Mouse (Mus musculus) kidney, embryonic 15.5 days (tissue): ENCODE results near the gene Mpped2. TPM values are rescaled to one million over a fixed set of nuclear protein-coding genes. Genes with fewer than 3 reads are reported as not detected.

Experiments used
- ATAC-seq: fragments of 200-750 bp; cut with Nextera tagmentation; replicated peaks from 2 replicates; pipeline ENCODE4 v1.8.0; 2017; ENCODE audit warnings: moderate TSS enrichment; ENCODE audit not compliant: low FRiP score
- H3K27ac ChIP-seq: fragments of 300-500 bp; sonication (generic); 2 replicates; pipeline ENCODE4 v1.5.1; 2015; ENCODE audit warnings: mild to moderate bottlenecking, inconsistent platforms
- H3K27me3 ChIP-seq: fragments of 300-500 bp; sonication (generic); 2 replicates; pipeline ENCODE4 v1.6.1; 2015; ENCODE audit warnings: inconsistent platforms
- H3K36me3 ChIP-seq: fragments of 300-500 bp; sonication (generic); 2 replicates; pipeline ENCODE4 v1.6.1; 2015; ENCODE audit warnings: inconsistent platforms
- H3K4me1 ChIP-seq: fragments of 300-500 bp; sonication (generic); 2 replicates; pipeline ENCODE4 v1.6.1; 2015; ENCODE audit warnings: inconsistent platforms
- H3K4me2 ChIP-seq: fragments of 300-500 bp; sonication (generic); 2 replicates; pipeline ENCODE4 v1.6.1; 2015; ENCODE audit warnings: moderate library complexity, mild to moderate bottlenecking, inconsistent platforms
- H3K4me3 ChIP-seq: fragments of 300-500 bp; sonication (generic); replicated peaks from 2 replicates; pipeline ENCODE4 v1.5.1; 2015; ENCODE audit warnings: mild to moderate bottlenecking, inconsistent platforms
- H3K9ac ChIP-seq: fragments of 300-500 bp; sonication (generic); 2 replicates; pipeline ENCODE4 v1.6.1; 2015; ENCODE audit warnings: mild to moderate bottlenecking, inconsistent platforms
- H3K9me3 ChIP-seq: fragments of 300-500 bp; sonication (generic); replicated peaks from 2 replicates; pipeline ENCODE4 v1.6.1; 2016; ENCODE audit warnings: inconsistent platforms
- WGBS: fragments of 180-500 bp; shearing (Covaris S2); methylation state at CpG from one replicate; pipeline ENCODE4 v1.1.7; 2015; ENCODE audit warnings: mixed read lengths; 5-methylcytosine and 5-hydroxymethylcytosine counted together
- polyA plus RNA-seq: library from polyadenylated mRNA; unstranded; fragments of >200 nt; fragmentation: Nextera tagmentation; extraction: Ambion mirVana; gene quantifications from 2 replicates; pipeline ENCODE4 v1.2.1, GENCODE M21; 2015

The Mpped2 gene
- polyA plus RNA-seq, 1 experiment from 2014 or later, result 29.5 TPM

DNA sequence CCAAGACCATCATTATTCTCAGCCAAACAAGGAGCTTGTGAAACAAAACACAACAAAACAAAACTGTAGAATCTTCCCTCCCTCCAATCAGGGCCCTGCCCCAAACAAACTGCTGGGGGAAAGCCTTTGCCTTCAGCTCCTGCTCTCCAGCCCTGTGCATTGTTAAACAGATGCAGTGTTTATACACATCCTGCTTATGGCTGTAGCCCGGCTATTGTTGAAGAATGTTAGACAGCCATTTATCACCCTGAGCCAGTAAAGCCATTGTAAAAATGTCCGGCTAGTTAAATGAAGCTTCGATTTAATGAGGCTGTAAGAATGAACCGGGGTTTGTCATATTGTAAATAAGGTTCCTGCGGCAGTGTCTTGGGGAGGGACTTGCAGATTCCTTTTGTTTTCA lies 129.5 kb downstream of the Mpped2 start:
- H3K9ac ChIP-seq, result no peak overlapping the region
- H3K36me3 ChIP-seq, result no peaks in the 10 kb centered on the region
- WGBS, result 7% methylated on average over 5 of the region's 5 CpGs
- H3K4me3 ChIP-seq, result no peak overlapping the region
- no peaks in the 10 kb centered on the region for H3K27me3 ChIP-seq
- H3K9me3 ChIP-seq, result no peaks in the 10 kb centered on the region
- no peak overlapping the region for H3K4me2 ChIP-seq
- ATAC-seq, result peak; percentile 88
- peaks cover 25% of the 10 kb centered on the region for H3K4me1 ChIP-seq
- peak overlapping the region; percentile 69 for H3K27ac ChIP-seq

DNA sequence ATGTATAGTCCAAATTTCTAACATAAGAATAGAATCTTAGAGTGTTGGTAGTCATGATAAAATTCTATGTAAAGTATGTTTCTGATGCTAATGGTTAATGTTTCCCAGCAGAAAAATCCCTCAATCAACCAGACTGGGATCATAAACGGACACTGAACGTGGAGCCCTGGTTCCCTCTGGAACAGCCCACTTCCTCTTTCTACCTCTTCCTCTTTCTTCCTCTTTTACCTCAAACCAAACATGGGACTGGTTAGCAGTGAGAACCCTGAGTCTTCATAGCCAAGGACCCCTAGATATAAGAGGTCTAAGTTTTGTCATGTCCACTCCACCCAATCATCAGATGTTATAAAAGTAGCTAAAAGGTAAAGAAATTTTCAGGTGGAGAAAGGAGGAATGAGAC lies 132.4 kb downstream of the Mpped2 start:
- Histone ChIP-seq H3K27me3 (no peaks in the 10 kb centered on the region), H3K36me3 (no peaks in the 10 kb centered on the region), H3K9ac (no peak overlapping the region), H3K27ac (no peak overlapping the region), H3K9me3 (no peaks in the 10 kb centered on the region), H3K4me3 (no peak overlapping the region), H3K4me2 (no peak overlapping the region), H3K4me1 (peaks cover 45% of the 10 kb centered on the region)
- WGBS, result 55% methylated on average over 2 of the region's 2 CpGs
- no peak for ATAC-seq

DNA sequence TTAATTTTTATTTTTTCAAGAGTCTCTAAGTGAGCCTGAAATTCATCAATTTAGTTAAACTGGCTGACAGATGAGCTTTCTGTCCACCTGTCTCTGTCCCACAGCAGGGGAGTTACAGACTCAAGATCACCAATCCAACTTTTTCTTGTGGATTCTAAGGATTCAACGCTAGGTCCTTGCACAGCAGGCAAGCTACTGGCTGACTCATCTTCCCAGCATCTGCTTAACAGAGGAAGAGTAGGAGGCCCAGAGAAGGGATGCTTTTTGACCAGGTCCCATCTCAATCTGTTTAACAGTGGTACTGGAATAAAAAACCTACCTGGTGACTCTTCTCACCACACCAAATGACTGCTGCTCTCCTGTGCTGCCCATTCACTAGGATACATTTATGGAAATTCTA lies 133.0 kb downstream of the Mpped2 start:
- H3K4me3 ChIP-seq, result no peak overlapping the region
- H3K27ac ChIP-seq, result no peak overlapping the region
- H3K9ac ChIP-seq, result no peak overlapping the region
- H3K36me3 ChIP-seq, result no peaks in the 10 kb centered on the region
- WGBS, result 89% methylated on average over 1 of the region's 1 CpGs
- H3K4me2 ChIP-seq, result no peak overlapping the region
- ATAC-seq, result no peak
- H3K4me1 ChIP-seq, result peaks cover 44% of the 10 kb centered on the region
- H3K9me3 ChIP-seq, result no peaks in the 10 kb centered on the region
- 0 out of 2 replicates have a peak, but pooled peaks cover 3% of the 10 kb centered on the region for H3K27me3 ChIP-seq

DNA sequence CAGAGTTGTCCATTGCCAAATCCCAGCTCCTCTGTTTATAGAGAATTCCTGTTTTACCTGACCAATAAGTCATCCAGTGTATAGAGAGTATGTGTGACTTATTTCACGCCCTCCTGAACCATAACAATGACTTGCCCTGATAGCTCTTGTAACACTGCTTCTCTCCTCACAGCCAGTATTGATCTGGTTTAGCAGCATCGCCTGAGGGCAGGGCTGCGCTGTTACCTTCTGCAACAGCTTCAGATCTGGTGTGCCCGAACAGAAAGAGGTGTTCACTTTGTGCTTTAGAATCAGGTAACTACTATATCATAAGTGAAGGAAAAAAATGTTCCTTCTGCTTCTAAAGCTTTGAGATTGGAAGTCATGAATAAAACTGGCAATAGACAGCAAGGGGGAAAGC lies 133.7 kb downstream of the Mpped2 start:
- no peaks in the 10 kb centered on the region for H3K9me3 ChIP-seq
- no peak for ATAC-seq
- 0 out of 2 replicates have a peak, but pooled peaks cover 3% of the 10 kb centered on the region for H3K27me3 ChIP-seq
- H3K4me2 ChIP-seq, result no peak overlapping the region
- peaks cover 36% of the 10 kb centered on the region for H3K4me1 ChIP-seq
- H3K36me3 ChIP-seq, result no peaks in the 10 kb centered on the region
- H3K9ac ChIP-seq, result no peak overlapping the region
- WGBS, result 85% methylated on average over 4 of the region's 4 CpGs
- H3K4me3 ChIP-seq, result no peak overlapping the region
- H3K27ac ChIP-seq, result no peak overlapping the region

DNA sequence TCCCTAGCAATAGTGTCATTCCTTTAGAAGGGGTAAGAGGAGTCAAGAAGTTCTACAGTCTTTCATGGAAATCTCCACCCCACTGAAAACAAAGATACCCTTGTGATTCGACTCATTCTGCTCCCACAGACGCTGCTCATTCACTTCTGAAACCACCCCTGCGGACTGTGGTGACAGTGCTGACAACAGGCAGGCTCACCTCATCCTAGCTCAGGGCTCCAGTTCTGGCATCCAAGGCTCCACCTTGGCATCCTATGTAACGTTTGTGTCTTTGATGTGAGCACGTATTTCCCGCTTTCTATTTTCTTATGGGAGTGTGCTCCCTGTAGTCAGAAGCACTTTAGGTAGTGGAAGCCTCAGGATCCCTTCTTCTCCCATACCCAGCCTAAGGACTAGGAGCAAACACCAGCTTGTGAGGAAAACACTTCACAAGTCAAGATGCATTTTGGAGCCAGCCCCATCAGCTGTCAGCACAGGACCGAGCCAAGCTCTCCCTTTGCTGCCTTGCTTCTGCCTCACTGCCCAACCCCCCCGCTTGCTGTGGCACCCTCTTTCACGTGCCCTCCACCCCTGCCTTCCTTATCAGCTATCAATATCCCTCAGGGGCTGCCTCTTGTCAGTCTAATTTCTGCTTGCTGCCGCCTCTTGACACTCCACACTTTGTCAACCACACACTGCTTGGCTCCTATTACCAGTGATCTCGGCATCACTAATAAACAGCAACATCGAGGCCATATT lies 135.7 kb downstream of the Mpped2 start:
- Histone ChIP-seq H3K36me3 (no peaks in the 10 kb centered on the region), H3K9ac (no peak overlapping the region), H3K4me1 (peaks cover 20% of the 10 kb centered on the region), H3K9me3 (no peaks in the 10 kb centered on the region), H3K4me3 (no peak overlapping the region), H3K4me2 (no peak overlapping the region), H3K27ac (no peak overlapping the region), H3K27me3 (0 out of 2 replicates have a peak, but pooled peaks cover 3% of the 10 kb centered on the region)
- 39% methylated on average over 12 of the region's 12 CpGs for WGBS
- peak; percentile 50 for ATAC-seq

DNA sequence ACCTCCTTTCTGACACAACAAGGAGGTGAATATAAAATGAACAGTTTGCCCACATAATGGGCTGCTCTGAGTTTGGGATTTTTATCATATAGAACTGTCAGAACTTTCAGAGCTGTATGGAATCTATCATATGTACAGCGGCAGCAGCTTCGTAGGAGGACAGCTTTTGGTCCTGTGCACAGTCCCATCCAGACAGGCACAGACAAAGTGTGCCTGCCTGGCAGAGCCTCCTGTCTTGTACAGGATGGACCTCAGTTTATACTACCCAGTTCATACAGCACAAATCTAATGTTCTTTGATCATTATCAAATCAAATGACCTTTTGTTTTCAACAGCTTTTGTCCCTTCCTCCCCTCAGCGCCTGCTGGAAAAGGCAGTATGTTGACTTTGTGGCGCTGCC lies 136.4 kb downstream of the Mpped2 start:
- Histone ChIP-seq H3K9me3 (no peaks in the 10 kb centered on the region), H3K4me2 (no peak overlapping the region), H3K9ac (no peak overlapping the region), H3K4me3 (no peak overlapping the region), H3K27ac (no peak overlapping the region), H3K36me3 (no peaks in the 10 kb centered on the region), H3K27me3 (0 out of 2 replicates have a peak, but pooled peaks cover 3% of the 10 kb centered on the region), H3K4me1 (peaks cover 20% of the 10 kb centered on the region)
- WGBS, result 34% methylated on average over 4 of the region's 4 CpGs
- ATAC-seq, result peak; percentile 6; the same call in 1 of the 2 replicates

DNA sequence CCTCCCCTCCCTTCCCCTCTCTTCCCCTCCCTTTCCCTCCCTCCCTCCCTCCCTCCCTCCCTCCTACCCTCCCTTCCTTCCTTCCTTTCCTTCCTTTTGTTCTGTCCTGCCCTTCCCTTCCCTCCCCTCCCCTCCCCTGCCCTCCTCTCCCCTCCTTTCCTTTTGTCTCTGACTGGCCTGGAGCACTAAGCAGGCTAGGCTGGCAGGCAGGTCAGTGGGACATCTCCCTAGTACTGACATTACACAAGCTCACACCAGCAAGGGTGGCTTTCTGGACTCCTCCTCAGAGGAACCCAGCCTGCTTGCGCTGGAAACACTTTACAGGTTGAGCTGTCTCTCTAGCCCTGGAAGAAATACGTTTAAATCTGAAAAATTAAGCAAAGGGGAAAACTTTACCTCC lies 139.5 kb downstream of the Mpped2 start:
- Histone ChIP-seq H3K27ac (no peak overlapping the region), H3K36me3 (no peaks in the 10 kb centered on the region), H3K9ac (no peak overlapping the region), H3K9me3 (no peaks in the 10 kb centered on the region), H3K4me3 (no peak overlapping the region), H3K27me3 (0 out of 2 replicates have a peak, but pooled peaks cover 3% of the 10 kb centered on the region), H3K4me1 (peaks cover 20% of the 10 kb centered on the region), H3K4me2 (no peak overlapping the region)
- ATAC-seq, result no peak
- WGBS, result 64% methylated on average over 2 of the region's 2 CpGs

DNA sequence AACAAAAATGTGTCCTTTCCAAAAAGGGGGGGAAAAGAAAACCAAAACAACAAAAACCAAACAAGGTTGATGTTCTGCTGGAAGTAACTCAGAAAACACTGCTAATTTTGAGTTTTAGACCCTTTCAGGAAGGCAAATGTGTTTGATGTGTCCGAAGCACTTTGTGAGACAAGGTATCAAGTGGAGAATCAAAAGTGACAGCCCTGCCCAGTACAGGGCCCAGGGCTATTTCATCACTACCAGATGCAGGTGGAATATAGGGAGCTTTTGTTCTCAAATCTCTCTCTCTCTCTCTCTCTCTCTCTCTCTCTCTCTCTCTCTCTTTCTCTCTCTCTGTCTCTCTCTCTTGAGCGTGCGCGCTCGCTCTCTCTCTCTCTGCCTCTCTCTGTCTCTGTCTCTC lies 140.1 kb downstream of the Mpped2 start:
- Histone ChIP-seq H3K27ac (no peak overlapping the region), H3K4me3 (no peak overlapping the region), H3K4me1 (peaks cover 23% of the 10 kb centered on the region), H3K27me3 (0 out of 2 replicates have a peak, but pooled peaks cover 3% of the 10 kb centered on the region), H3K4me2 (no peak overlapping the region), H3K9ac (no peak overlapping the region), H3K36me3 (no peaks in the 10 kb centered on the region), H3K9me3 (no peaks in the 10 kb centered on the region)
- ATAC-seq, result no peak
- WGBS, result 86% methylated on average over 5 of the region's 5 CpGs

DNA sequence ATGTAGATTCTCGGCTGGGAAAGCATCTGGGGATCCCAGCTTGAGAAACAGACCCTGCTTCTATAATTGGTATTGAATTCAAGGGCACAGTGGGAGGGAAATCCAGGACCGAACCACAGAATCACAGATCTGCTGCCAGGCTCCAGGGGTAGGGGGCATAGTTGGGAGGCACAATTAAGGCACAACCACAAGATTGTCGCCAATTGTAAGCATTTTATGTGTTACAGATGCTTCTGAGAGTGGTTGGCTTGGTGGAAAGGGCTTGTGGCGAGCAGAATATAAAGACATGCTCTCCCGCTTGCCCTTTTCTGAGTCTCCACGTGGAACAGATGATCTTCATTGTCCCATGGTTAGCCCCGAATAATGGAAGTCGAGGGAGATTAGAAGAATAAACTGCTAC lies 142.3 kb downstream of the Mpped2 start:
- Histone ChIP-seq H3K27ac (no peak overlapping the region), H3K9me3 (no peaks in the 10 kb centered on the region), H3K4me3 (no peak overlapping the region), H3K36me3 (no peaks in the 10 kb centered on the region), H3K4me2 (no peak overlapping the region), H3K27me3 (0 out of 2 replicates have a peak, but pooled peaks cover 3% of the 10 kb centered on the region), H3K4me1 (peaks cover 15% of the 10 kb centered on the region), H3K9ac (no peak overlapping the region)
- 85% methylated on average over 8 of the region's 8 CpGs for WGBS
- ATAC-seq, result no peak

DNA sequence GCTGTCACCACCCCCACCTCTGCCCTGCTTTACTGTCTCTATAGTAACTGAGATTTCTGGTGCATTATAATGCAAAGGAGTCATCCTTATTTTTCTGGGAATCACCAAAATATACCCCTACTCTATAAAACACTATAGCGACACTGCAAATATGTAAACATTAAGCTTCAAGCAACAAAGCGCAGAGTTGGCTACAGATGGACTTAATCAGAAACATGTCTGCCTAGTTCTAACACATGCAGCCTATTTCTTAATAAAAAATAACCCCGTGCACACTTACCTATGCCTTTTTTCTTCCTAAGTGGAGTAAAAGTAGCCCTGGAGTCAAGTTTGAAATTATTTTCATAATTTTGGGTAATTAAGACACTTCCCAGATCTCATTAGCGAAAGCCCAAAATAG lies 144.2 kb downstream of the Mpped2 start:
- Histone ChIP-seq H3K27me3 (no peaks in the 10 kb centered on the region), H3K4me2 (no peak overlapping the region), H3K9me3 (no peaks in the 10 kb centered on the region), H3K27ac (no peak overlapping the region), H3K9ac (no peak overlapping the region), H3K4me1 (peaks cover 28% of the 10 kb centered on the region), H3K4me3 (no peak overlapping the region), H3K36me3 (no peaks in the 10 kb centered on the region)
- WGBS, result 84% methylated on average over 4 of the region's 4 CpGs
- no peak for ATAC-seq

DNA sequence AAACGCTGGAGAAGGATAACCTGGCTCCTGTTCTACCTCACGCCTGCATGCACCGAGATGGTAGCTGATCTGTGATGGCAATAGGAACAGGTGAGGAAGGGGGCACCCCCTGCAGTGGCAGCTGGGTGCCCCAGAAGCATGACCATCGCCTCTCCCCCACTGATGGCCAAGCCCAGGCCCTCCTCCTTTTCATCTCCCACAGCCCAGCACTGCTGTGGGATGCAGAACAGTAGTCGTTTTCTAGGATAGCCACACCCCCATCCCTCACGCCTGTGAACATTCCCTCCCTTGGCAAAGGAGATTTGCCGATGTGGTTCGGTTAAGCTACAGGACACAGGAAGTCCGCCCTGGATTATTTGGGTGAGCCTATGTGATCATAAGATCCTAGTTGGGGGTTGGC lies 151.1 kb downstream of the Mpped2 start:
- Histone ChIP-seq H3K4me3 (no peak overlapping the region), H3K27me3 (no peaks in the 10 kb centered on the region), H3K27ac (peak overlapping the region; percentile 59), H3K9me3 (no peaks in the 10 kb centered on the region; the same call in 1 of the 2 replicates), H3K4me1 (peaks cover 46% of the 10 kb centered on the region), H3K9ac (no peak overlapping the region), H3K36me3 (no peaks in the 10 kb centered on the region), H3K4me2 (no peak overlapping the region)
- peak; percentile 40; the same call in 1 of the 2 replicates for ATAC-seq
- WGBS, result 46% methylated on average over 9 of the region's 9 CpGs

DNA sequence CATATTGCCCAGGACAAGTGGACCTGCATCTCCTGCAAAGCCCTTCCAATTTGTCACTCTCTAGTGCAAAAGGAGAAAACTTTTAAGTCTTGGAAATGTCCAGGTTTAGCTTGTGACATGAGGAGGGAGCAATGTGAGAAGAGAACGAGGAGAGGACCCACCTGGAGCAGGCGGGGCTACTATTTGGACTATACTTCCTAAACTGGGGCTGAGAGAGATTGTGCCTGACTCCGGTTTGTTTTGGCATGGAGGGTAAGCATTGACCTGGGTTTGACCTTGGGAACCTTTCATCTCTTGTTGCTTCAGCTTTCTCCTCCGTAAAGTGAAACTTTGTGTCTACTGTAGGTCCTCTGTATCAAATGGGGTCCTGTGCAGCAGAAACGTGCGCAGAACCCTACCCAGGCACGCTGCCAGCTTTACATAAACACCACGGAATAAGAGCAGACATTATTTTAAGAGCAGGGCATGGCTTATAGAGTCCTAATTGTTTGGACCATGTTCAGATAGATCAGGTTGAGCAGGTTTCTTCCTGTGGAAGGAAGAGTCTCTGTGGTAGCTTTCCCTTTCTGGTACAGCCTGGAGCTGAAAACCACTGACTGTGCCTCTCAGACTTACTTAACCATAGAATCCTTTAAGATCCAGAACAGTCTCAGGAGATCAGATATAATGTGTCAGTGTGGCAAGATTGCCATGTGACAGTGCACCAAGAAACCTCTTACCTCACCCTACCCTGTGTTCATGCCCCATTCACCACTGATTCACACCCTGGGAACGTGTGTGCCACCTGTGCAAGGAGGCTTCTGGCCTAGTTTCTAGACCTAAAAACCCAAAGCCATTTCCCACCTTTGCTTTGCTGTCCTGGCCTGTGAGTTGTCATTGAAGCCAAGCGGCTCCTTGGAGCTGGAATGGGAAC lies 152.0 kb downstream of the Mpped2 start:
- no peak overlapping the region for H3K4me3 ChIP-seq
- no peak overlapping the region for H3K9ac ChIP-seq
- WGBS, result 39% methylated on average over 10 of the region's 10 CpGs
- H3K36me3 ChIP-seq, result no peaks in the 10 kb centered on the region
- peak overlapping the region; percentile 59 for H3K27ac ChIP-seq
- no peaks in the 10 kb centered on the region for H3K27me3 ChIP-seq
- 0 out of 2 replicates have a peak overlapping the region, but pooled peaks have one; percentile 20 for H3K4me2 ChIP-seq
- ATAC-seq, result peak; percentile 50
- peaks cover 41% of the 10 kb centered on the region for H3K4me1 ChIP-seq
- no peaks in the 10 kb centered on the region; the same call in 1 of the 2 replicates for H3K9me3 ChIP-seq
